Mouse (Mus musculus) limb, embryonic 15.5 days (tissue): ENCODE data around the gene Gm11273. TPM values are rescaled to one million over a fixed set of nuclear protein-coding genes. Genes with fewer than 3 reads are reported as not detected.
"Not testable (repeated sequence)": the region's sequence is repeated elsewhere in the genome, so short reads cannot be mapped to it uniquely, and the experiment has no call there.

Experiments
- ATAC-seq: fragments of 200-750 bp; cut with Nextera tagmentation; 2 replicates; pipeline ENCODE4 v1.8.0; 2017; ENCODE audit warnings: low read depth, moderate TSS enrichment; ENCODE audit not compliant: insufficient number of reproducible peaks, low FRiP score, low TSS enrichment
- H3K27ac ChIP-seq: fragments of 300-500 bp; sonication (generic); 2 replicates; pipeline ENCODE4 v1.5.1; 2015; ENCODE audit warnings: moderate library complexity, mild to moderate bottlenecking, inconsistent platforms
- H3K27me3 ChIP-seq: fragments of 300-500 bp; sonication (generic); 2 replicates; pipeline ENCODE4 v1.6.1; 2015; ENCODE audit warnings: inconsistent platforms
- H3K36me3 ChIP-seq: fragments of 300-500 bp; sonication (generic); 2 replicates; pipeline ENCODE4 v1.6.1; 2015; ENCODE audit warnings: inconsistent platforms
- H3K4me1 ChIP-seq: fragments of 300-500 bp; sonication (generic); 2 replicates; pipeline ENCODE4 v1.6.1; 2015; ENCODE audit warnings: inconsistent platforms
- H3K4me2 ChIP-seq: fragments of 300-500 bp; sonication (generic); 2 replicates; pipeline ENCODE4 v1.6.1; 2015; ENCODE audit warnings: mild to moderate bottlenecking, inconsistent platforms
- H3K4me3 ChIP-seq: fragments of 300-500 bp; sonication (generic); 2 replicates; pipeline ENCODE4 v1.5.1; 2015; ENCODE audit warnings: mild to moderate bottlenecking, inconsistent platforms
- H3K9ac ChIP-seq: fragments of 300-500 bp; sonication (generic); 2 replicates; pipeline ENCODE4 v1.6.1; 2015; ENCODE audit warnings: inconsistent platforms
- H3K9me3 ChIP-seq: fragments of 300-500 bp; sonication (generic); 2 replicates; pipeline ENCODE4 v1.6.1; 2016; ENCODE audit warnings: inconsistent platforms
- WGBS: fragments of 180-500 bp; shearing (Covaris S2); methylation state at CpG from one replicate; pipeline ENCODE4 v1.1.7; 2015; 5-methylcytosine and 5-hydroxymethylcytosine counted together
- polyA plus RNA-seq: library from polyadenylated mRNA; unstranded; fragments of >200 nt; fragmentation: Nextera tagmentation; extraction: Ambion mirVana; gene quantifications from 2 replicates; pipeline ENCODE4 v1.2.1, GENCODE M21; 2015

Gm11273 gene
- 5.2 and 7.3 TPM in 2 replicates for polyA plus RNA-seq

- WGBS = 94% methylated on average over 17 of the region's 17 CpGs
- not testable (repeated sequence) for H3K4me1 ChIP-seq, H3K27me3 ChIP-seq, H3K27ac ChIP-seq, H3K4me2 ChIP-seq, H3K9ac ChIP-seq, H3K4me3 ChIP-seq, H3K36me3 ChIP-seq, H3K9me3 ChIP-seq, ATAC-seq
Measured at GRCm38 (mm10) chr13:21501182-21501581, at the start of gene Gm11273. TSS of gene Gm11273 (minus strand) at chr13:21501418.

- no peak overlapping the region for H3K27ac ChIP-seq
- no peak overlapping the region for H3K9ac ChIP-seq
- H3K4me1 ChIP-seq = no peaks in the 10 kb centered on the region
- ATAC-seq = no peak
- whole genome bisulfite sequencing = 55% methylated on average over 3 of the region's 3 CpGs
- no peaks in the 10 kb centered on the region for H3K9me3 ChIP-seq
- no peak overlapping the region for H3K4me3 ChIP-seq
- H3K4me2 ChIP-seq = no peak overlapping the region
- no peaks in the 10 kb centered on the region for H3K36me3 ChIP-seq
- H3K27me3 ChIP-seq = no peaks in the 10 kb centered on the region
Measured at GRCm38 (mm10) chr13:21550416-21551110, 49.3 kb upstream of the Gm11273 start.

- Histone ChIP-seq H3K36me3 (no peaks in the 10 kb centered on the region), H3K4me2 (no peak overlapping the region), H3K9ac (no peak overlapping the region), H3K9me3 (no peaks in the 10 kb centered on the region), H3K27ac (no peak overlapping the region), H3K4me1 (no peaks in the 10 kb centered on the region), H3K4me3 (no peak overlapping the region), H3K27me3 (no peaks in the 10 kb centered on the region)
- WGBS = 83% methylated on average over 3 of the region's 3 CpGs
- no peak for ATAC-seq
Measured at GRCm38 (mm10) chr13:21549487-21549886, 48.3 kb upstream of the Gm11273 start.

- H3K27ac ChIP-seq = no peak within 1 kb of the TSS
- 63% methylated on average over 1 of the region's 1 CpGs for WGBS
- H3K4me3 ChIP-seq = no peak within 1 kb of the TSS
- H3K27me3 ChIP-seq = no peaks in the 10 kb centered on the region
- no peak for ATAC-seq
- no peaks in the 10 kb centered on the region for H3K9me3 ChIP-seq
- no peaks in the 10 kb centered on the region for H3K4me1 ChIP-seq
- H3K4me2 ChIP-seq = no peak within 1 kb of the TSS
- no peak within 1 kb of the TSS for H3K9ac ChIP-seq
- H3K36me3 ChIP-seq = no peaks in the 10 kb centered on the region
Measured at GRCm38 (mm10) chr13:21542708-21543107, 41.5 kb upstream of the Gm11273 start, which contains the start of gene Olfr1366. TSS of gene Olfr1366 (minus strand) at chr13:21542808.

- Histone ChIP-seq H3K4me3 (peak within 1 kb of the TSS; percentile 88), H3K27ac (peak within 1 kb of the TSS; percentile 96), H3K9ac (peak within 1 kb of the TSS; percentile 99), H3K4me2 (peak within 1 kb of the TSS; percentile 63), H3K4me1 (no peaks in the 10 kb centered on the region), H3K27me3 (no peaks in the 10 kb centered on the region), H3K9me3 (no peaks in the 10 kb centered on the region), H3K36me3 (peaks cover 9% of the 10 kb centered on the region)
- ATAC-seq = peak; percentile 93
- WGBS = under 1% methylated on average over 39 of the region's 39 CpGs
Measured at GRCm38 (mm10) chr13:21530781-21531201, 29.6 kb upstream of the Gm11273 start, which contains the start of gene Zkscan8. TSS of gene Zkscan8 (minus strand) at chr13:21531120.

- ATAC-seq = no peak
- H3K27ac ChIP-seq = no peak overlapping the region
- 42% methylated on average over 7 of the region's 7 CpGs for WGBS
- H3K36me3 ChIP-seq = peaks cover 13% of the 10 kb centered on the region
- peak overlapping the region; percentile 88 for H3K4me3 ChIP-seq
- H3K4me2 ChIP-seq = peak overlapping the region; percentile 40
- H3K27me3 ChIP-seq = no peaks in the 10 kb centered on the region
- H3K9me3 ChIP-seq = no peaks in the 10 kb centered on the region
- no peak overlapping the region for H3K9ac ChIP-seq
- no peaks in the 10 kb centered on the region for H3K4me1 ChIP-seq
Measured at GRCm38 (mm10) chr13:21530136-21530535, 28.9 kb upstream of the Gm11273 start.

- H3K4me3 ChIP-seq = peak overlapping the region; percentile 64
- peaks cover 3% of the 10 kb centered on the region; the same call in 1 of the 2 replicates for H3K4me1 ChIP-seq
- ATAC-seq = peak; percentile 97
- H3K4me2 ChIP-seq = peak overlapping the region; percentile 52
- no peaks in the 10 kb centered on the region for H3K9me3 ChIP-seq
- WGBS = under 1% methylated on average over 21 of the region's 21 CpGs
- peak overlapping the region; percentile 94 for H3K27ac ChIP-seq
- H3K9ac ChIP-seq = peak overlapping the region; percentile 37; the same call in 1 of the 2 replicates
- H3K36me3 ChIP-seq = no peaks in the 10 kb centered on the region
- no peaks in the 10 kb centered on the region for H3K27me3 ChIP-seq
Measured at GRCm38 (mm10) chr13:21506221-21506649, 5.0 kb upstream of the Gm11273 start.

- Histone ChIP-seq H3K4me2 (no peak overlapping the region), H3K4me1 (peaks cover 3% of the 10 kb centered on the region; the same call in 1 of the 2 replicates), H3K4me3 (no peak overlapping the region), H3K27me3 (no peaks in the 10 kb centered on the region), H3K9me3 (no peaks in the 10 kb centered on the region), H3K9ac (no peak overlapping the region), H3K27ac (no peak overlapping the region), H3K36me3 (no peaks in the 10 kb centered on the region)
- no peak for ATAC-seq
- WGBS = 84% methylated on average over 5 of the region's 5 CpGs
Measured at GRCm38 (mm10) chr13:21502296-21502695, 1.1 kb upstream of the Gm11273 start.

- Histone ChIP-seq H3K4me1 (no peaks in the 10 kb centered on the region), H3K27me3 (no peaks in the 10 kb centered on the region), H3K4me3 (no peak within 1 kb of the TSS), H3K4me2 (no peak within 1 kb of the TSS), H3K9ac (no peak within 1 kb of the TSS), H3K9me3 (no peaks in the 10 kb centered on the region), H3K27ac (no peak within 1 kb of the TSS), H3K36me3 (no peaks in the 10 kb centered on the region)
- ATAC-seq = no peak
- WGBS = 95% methylated on average over 21 of the region's 21 CpGs
Measured at GRCm38 (mm10) chr13:21495080-21495479, 6.1 kb downstream of the Gm11273 start, which contains the start of gene AK157302. TSS of gene AK157302 (plus strand) at chr13:21495223.

GRCm38 (mm10) chr13:21492847-21493246 is 8.4 kb downstream of the Gm11273 start:
- 87% methylated on average over 5 of the region's 5 CpGs for WGBS
- Histone ChIP-seq H3K4me3 (no peak overlapping the region), H3K4me1 (no peaks in the 10 kb centered on the region), H3K27me3 (no peaks in the 10 kb centered on the region), H3K27ac (no peak overlapping the region), H3K9me3 (no peaks in the 10 kb centered on the region), H3K9ac (no peak overlapping the region), H3K36me3 (no peaks in the 10 kb centered on the region), H3K4me2 (no peak overlapping the region)
- no peak for ATAC-seq

- Histone ChIP-seq H3K4me2 (no peak overlapping the region), H3K9ac (no peak overlapping the region), H3K4me3 (no peak overlapping the region), H3K27me3 (no peaks in the 10 kb centered on the region), H3K36me3 (peaks cover 15% of the 10 kb centered on the region; the same call in 1 of the 2 replicates), H3K9me3 (no peaks in the 10 kb centered on the region), H3K4me1 (no peaks in the 10 kb centered on the region), H3K27ac (no peak overlapping the region)
- 84% methylated on average over 1 of the region's 1 CpGs for WGBS
- ATAC-seq = no peak
Measured at GRCm38 (mm10) chr13:21486881-21487280, 14.3 kb downstream of the Gm11273 start.
